Mouse (Mus musculus) frontal cortex, postnatal 10 days (tissue): Measurements from ENCODE around the gene Atf4.

ENCODE experiments used
- DNase-seq, 2 experiments: peaks; one replicate each; pipeline ENCODE4 v3.0.0; 2022; ENCODE audit warnings: low spot score in 2 of 2, mixed read lengths in 1 of 2

Gene Atf4

DNA sequence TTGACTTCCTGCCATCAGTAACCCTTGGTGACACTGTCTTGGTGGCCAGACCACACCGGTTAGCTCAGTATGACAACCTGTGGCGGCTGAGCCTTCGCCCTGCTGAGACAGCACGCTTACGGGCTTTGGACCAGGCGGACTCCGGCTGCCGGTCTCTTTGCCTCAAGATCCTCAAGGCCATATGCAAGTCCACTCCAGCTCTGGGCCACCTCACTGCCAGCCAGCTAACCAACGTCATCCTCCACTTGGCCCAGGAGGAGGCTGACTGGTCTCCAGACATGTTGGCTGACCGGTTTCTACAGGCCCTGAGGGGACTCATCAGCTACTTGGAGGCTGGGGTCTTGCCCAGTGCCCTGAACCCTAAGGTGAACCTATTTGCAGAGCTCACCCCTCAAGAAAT lies 5.3 kb upstream of the Atf4 start:
- DNase-seq, result no peak

DNA sequence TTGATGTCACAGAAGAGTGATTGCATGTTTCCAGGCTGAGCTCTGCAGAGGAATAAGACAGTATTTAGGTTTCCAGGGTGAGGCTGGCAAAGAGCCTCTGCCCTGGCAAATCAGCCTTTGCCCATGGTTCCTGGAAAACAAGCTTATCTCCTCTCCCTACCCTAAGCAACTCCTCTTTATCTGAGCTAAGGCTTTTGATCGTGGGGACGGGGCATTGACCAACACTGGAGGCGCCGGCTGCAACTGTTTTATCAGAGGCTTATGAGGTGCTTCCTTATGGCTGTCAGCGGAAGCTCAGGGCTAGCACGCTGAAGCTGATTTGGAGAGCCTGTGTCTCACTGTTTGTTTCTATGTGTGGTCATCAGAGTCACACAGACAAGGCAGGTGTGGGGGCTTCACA lies 4.4 kb upstream of the Atf4 start:
- DNase-seq, result no peak

DNA sequence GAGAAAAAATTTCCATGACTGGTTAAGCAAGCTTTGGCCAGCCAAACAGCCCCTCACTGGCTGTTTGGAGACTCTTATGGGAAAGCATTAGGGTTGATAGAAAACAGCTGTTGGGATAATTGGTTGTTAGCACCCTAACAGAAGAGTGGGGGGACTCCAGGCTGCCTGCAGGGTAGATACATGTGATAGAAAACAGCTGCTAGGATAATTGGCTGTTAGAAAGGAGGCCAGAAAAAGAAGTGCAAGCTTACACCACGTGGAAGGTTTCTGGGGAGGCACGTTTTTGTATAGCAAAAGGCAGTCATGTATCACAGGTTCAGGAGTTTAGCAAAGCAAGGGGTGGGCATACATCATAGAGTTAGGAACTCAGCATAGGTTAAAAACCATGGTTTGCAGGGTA lies 1.5 kb upstream of the Atf4 start:
- no peak for DNase-seq

GRCm38 (mm10) chr15:80254207-80254606 lies 777 bp upstream of the Atf4 start:
- DNase-seq, result no peak

DNA sequence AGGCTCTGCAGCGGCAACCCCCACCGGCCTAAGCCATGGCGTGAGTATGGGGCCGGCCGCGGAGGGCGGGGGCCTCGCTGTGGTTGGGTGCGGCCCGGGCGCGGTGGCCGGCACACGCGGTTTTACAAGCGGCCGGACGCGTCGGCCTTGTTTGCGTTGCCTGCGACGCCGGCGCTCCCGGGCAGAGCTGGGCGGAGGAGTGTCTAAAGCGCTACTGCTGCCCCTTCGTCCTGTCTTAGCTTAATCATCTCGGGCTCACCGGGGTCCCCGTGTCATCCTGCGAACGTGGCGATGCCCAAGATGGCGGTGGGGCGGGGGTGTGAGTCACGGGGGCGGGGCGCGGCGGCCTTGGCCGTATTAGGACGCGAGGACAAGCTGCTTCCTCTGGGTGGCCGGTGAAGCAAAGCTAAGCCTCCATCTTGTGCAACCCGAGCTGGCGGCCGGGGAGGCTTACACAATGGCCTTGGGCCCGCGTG lies 700 bp downstream of the Atf4 start:
- peak in 1 of 2 experiments; percentile 69 for DNase-seq

GRCm38 (mm10) chr15:80256242-80256641 lies 1.3 kb downstream of the Atf4 start:
- no peak for DNase-seq

DNA sequence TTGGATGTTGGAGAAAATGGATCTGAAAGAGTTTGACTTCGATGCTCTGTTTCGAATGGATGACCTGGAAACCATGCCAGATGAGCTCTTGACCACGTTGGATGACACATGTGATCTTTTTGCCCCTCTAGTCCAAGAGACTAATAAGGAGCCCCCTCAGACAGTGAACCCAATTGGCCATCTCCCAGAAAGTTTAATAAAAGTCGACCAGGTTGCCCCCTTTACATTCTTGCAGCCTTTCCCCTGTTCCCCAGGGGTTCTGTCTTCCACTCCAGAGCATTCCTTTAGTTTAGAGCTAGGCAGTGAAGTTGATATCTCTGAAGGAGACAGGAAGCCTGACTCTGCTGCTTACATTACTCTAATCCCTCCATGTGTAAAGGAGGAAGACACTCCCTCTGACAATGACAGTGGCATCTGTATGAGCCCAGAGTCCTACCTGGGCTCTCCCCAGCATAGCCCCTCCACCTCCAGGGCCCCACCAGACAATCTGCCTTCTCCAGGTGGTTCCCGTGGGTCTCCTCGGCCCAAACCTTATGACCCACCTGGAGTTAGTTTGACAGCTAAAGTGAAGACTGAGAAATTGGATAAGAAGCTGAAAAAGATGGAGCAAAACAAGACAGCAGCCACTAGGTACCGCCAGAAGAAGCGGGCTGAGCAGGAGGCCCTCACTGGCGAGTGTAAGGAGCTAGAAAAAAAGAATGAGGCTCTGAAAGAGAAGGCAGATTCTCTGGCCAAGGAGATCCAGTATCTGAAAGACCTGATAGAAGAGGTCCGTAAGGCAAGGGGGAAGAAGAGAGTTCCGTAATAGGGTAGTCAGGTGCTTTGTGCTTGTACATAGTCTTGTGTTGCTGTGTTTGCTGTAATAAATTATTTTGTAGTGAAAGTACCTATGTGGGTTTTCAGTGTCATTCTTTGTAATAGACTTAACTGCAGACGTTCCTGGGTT lies 1.9 kb downstream of the Atf4 start:
- DNase-seq, result no peak

GRCm38 (mm10) chr15:80257602-80258239 lies 2.7 kb downstream of the Atf4 start:
- DNase-seq, result no peak

- peak; percentile 22 to 31 for DNase-seq
Observed at GRCm38 (mm10) chr15:80258240-80259170, 3.5 kb downstream of the Atf4 start.

GRCm38 (mm10) chr15:80259406-80260045 lies 4.5 kb downstream of the Atf4 start:
- no peak for DNase-seq

DNA sequence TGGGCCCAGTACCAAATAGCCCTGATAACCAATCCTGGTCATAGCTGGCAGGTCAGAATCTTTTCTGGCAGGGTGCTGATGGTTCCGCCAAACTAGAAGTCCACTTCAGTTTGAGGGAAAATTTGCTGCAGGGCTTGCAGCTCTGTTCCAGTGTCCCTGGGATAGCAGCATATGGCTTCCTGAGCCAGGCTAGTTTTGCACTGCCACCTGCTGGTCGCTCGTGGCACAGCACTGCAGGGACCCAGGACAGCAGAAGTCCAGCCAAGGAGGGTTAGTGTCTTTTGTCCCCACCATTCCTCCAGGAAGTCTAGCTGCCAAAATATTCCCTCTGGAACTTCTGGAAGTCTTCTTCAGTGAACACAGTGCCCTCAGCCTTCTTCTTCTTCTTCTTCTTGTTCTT lies 5.7 kb downstream of the Atf4 start:
- DNase-seq, result peak in 1 of 2 experiments; percentile 76

DNA sequence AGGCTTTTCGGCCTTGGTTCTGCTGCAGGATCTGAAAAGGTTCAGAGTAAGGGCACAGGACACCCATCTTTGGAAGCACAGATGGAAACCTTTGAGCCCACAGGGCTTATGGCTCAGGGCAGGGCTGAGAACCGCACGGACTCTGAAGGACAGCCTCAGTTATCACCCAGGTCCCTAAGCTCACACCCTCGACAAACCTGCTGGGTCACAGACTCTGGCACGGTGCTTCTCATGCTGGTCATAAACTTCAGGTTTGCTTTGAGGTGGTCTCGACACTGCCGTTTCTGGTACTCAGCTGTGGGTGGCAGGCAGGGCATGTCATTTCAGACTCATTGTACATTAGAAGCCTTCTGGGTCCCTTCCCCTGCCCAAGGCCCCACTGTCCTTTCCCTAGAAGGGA lies 6.1 kb downstream of the Atf4 start:
- no peak for DNase-seq

GRCm38 (mm10) chr15:80263610-80264575 lies 8.9 kb downstream of the Atf4 start, which contains the start of gene Rps19bp1:
Gene Rps19bp1, minus strand, starts transcription at chr15:80264315.
- peak; percentile 79 to 87 for DNase-seq

DNA sequence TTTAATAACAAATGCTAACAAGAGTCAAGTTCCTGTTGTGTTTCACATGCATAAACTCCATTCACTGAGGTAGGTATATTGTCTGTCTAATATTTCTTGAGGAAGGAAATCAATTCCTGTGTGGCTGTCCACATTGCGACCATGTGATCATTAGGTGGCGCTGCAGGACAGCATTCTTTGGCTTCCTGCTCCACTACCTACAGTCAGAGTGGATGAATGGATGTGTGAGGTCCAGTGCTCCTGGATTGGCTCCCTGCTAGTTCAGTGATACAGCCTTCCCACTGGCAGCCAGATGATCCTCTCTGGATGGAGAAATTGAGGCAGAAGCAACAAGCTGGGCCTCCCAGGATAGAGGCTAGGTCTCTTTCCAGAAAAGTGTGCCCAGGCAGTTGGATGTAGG lies 11.3 kb downstream of the Atf4 start:
- DNase-seq, result peak in 1 of 2 experiments; percentile 75

GRCm38 (mm10) chr15:80271858-80272396 lies 16.9 kb downstream of the Atf4 start:
- DNase-seq, result no peak

DNA sequence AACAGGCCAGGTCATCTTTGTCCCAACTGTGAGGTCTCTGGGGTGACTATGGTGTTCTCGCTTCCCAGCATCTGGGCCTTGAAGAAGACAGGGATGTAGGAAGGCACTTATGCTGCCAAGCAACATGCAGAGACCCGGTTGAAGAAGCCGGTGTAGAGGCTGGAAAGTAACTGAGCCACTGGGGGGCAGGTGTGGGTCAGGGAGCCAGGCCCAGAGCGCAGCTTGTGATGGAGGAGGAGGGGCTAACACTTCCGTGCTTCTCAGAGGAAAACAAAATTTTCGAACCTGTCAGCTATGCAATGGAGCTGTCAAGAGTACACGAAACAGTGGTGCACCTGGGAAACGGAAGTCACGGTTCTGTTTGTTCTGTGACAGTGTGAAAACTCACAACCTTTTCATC lies 22.1 kb downstream of the Atf4 start:
- DNase-seq, result no peak

DNA sequence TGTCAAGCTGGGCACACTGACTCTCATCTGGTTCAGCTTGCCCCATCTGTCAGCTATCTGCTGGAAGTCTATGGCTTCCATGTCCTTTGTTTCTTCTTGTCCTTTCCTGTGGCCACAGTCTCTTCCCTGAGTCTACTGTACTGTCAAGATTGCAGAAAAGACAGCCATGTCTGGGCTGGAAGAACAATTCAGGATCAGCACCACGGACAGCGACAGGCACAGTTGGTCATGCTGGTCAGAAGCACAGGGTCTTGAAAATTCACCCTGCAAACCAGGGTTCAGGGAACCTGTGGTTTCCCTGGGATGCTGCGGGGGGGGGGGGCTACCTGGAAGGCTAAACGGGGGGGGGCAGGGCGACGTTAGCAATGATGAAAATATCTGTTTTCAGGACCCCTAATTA lies 22.6 kb downstream of the Atf4 start:
- DNase-seq, result no peak

DNA sequence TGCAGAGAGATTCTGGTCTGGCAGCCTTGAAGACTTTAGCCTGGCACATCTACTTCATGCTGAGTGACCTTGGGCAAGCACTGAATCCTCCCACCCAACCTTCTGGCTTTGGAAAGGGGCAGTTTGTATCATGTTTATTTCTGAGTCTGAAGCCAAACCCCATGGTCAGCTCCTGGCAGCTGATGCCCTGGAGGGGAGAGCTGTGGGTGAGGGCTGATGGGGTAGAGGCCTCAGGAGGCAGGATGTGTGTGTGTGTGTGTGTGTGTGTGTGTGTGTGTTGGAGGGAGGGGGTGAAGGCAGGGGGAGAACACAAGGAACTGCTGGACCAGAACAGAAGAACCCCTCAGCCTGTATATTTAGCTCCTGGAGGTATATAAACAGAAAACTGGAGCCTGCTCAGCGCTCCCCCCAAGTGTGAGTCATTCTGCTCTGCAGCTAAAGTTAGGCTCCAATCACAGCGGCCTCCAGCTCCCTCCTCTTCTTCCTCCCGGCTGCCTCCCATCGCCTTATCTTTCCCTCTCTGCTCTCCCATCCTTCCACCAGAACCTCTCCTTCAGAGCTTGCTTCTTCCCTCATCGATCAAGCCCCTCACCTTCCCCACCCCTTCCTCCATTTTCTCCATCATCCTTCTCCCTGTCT lies 23.3 kb downstream of the Atf4 start:
- peak in 1 of 2 experiments; percentile 71 for DNase-seq

- no peak for DNase-seq
Observed at GRCm38 (mm10) chr15:80279053-80279452, 24.1 kb downstream of the Atf4 start.
